Mouse (Mus musculus) neural tube, embryonic 15.5 days (tissue): ENCODE results near the gene Crhr1. TPM values are rescaled to one million over a fixed set of nuclear protein-coding genes. Genes with fewer than 3 reads are reported as not detected.
A peak's percentile ranks its signal among the peaks of the same experiment; 100 is the strongest.

ENCODE experiments used
- ATAC-seq: fragments of 200-750 bp; cut with Nextera tagmentation; 2 replicates; pipeline ENCODE4 v1.8.0; 2017; ENCODE audit warnings: mild to moderate bottlenecking, moderate TSS enrichment, moderate library complexity; ENCODE audit not compliant: low FRiP score
- H3K27ac ChIP-seq: fragments of 300-500 bp; sonication (generic); replicated peaks from 2 replicates; pipeline ENCODE4 v1.5.1; 2015; ENCODE audit warnings: mild to moderate bottlenecking, inconsistent platforms
- H3K27me3 ChIP-seq: fragments of 300-500 bp; sonication (generic); replicated peaks from 2 replicates; pipeline ENCODE4 v1.6.1; 2015; ENCODE audit warnings: inconsistent platforms
- H3K36me3 ChIP-seq: fragments of 300-500 bp; sonication (generic); 2 replicates; pipeline ENCODE4 v1.6.1; 2015; ENCODE audit warnings: inconsistent platforms
- H3K4me1 ChIP-seq: fragments of 300-500 bp; sonication (generic); 2 replicates; pipeline ENCODE4 v1.6.1; 2015; ENCODE audit warnings: inconsistent platforms
- H3K4me2 ChIP-seq: fragments of 300-500 bp; sonication (generic); 2 replicates; pipeline ENCODE4 v1.6.1; 2015; ENCODE audit warnings: inconsistent platforms, mild to moderate bottlenecking, moderate library complexity
- H3K4me3 ChIP-seq: fragments of 300-500 bp; sonication (generic); replicated peaks from 2 replicates; pipeline ENCODE4 v1.5.1; 2015; ENCODE audit warnings: mild to moderate bottlenecking, inconsistent platforms
- H3K9ac ChIP-seq: fragments of 300-500 bp; sonication (generic); replicated peaks from 2 replicates; pipeline ENCODE4 v1.6.1; 2015; ENCODE audit warnings: mild to moderate bottlenecking, inconsistent platforms
- H3K9me3 ChIP-seq: fragments of 300-500 bp; sonication (generic); replicated peaks from 2 replicates; pipeline ENCODE4 v1.6.1; 2016; ENCODE audit warnings: inconsistent platforms
- WGBS: fragments of 180-500 bp; shearing (Covaris S2); methylation state at CpG from one replicate; pipeline ENCODE4 v1.1.7; 2015; ENCODE audit warnings: mixed read lengths; 5-methylcytosine and 5-hydroxymethylcytosine counted together
- polyA plus RNA-seq: library from polyadenylated mRNA; unstranded; fragments of >200 nt; fragmentation: Nextera tagmentation; extraction: Ambion mirVana; gene quantifications from 2 replicates; pipeline ENCODE4 v1.2.1, GENCODE M21; 2015

The Crhr1 gene
- polyA plus RNA-seq, 1 experiment from 2014 or later = 6.6 TPM

DNA sequence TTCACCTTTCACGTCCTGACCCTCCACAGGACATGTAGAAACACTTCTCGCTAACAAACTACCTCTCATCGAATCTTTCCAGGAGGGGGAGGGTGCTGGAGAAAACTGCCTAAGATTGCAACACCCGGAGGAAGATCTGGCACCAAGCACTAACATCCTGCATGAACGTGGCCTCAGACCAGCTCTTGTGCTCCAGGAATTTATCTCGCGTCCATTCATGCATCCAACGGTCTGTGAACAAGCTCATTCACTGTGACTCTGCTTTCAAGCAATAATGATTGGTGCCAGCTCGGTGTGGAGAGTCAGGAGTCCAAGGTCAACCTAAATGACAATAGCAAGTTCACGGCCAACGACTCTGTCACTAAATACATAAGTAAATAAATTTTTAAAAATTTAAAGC is 20.8 kb upstream of the Crhr1 start:
- H3K9ac ChIP-seq = no peak overlapping the region
- no peak overlapping the region for H3K4me3 ChIP-seq
- H3K4me2 ChIP-seq = no peak overlapping the region
- H3K9me3 ChIP-seq = no peaks in the 10 kb centered on the region
- WGBS = 61% methylated on average over 11 of the region's 11 CpGs
- ATAC-seq = no peak
- peaks cover 7% of the 10 kb centered on the region; the same call in 1 of the 2 replicates for H3K4me1 ChIP-seq
- H3K27ac ChIP-seq = no peak overlapping the region
- H3K36me3 ChIP-seq = no peaks in the 10 kb centered on the region
- no peaks in the 10 kb centered on the region for H3K27me3 ChIP-seq

- Histone ChIP-seq H3K27me3 (no peaks in the 10 kb centered on the region), H3K4me2 (no peak overlapping the region), H3K9me3 (no peaks in the 10 kb centered on the region), H3K4me3 (no peak overlapping the region), H3K27ac (no peak overlapping the region), H3K4me1 (no peaks in the 10 kb centered on the region), H3K9ac (no peak overlapping the region), H3K36me3 (no peaks in the 10 kb centered on the region)
- WGBS = 63% methylated on average over 6 of the region's 6 CpGs
- no peak for ATAC-seq
Measured at GRCm38 (mm10) chr11:104113699-104114098, 19.0 kb upstream of the Crhr1 start.

GRCm38 (mm10) chr11:104114690-104115089 is 18.0 kb upstream of the Crhr1 start:
- Histone ChIP-seq H3K9me3 (no peaks in the 10 kb centered on the region), H3K4me1 (no peaks in the 10 kb centered on the region), H3K27me3 (no peaks in the 10 kb centered on the region), H3K4me3 (no peak overlapping the region), H3K27ac (no peak overlapping the region), H3K36me3 (no peaks in the 10 kb centered on the region), H3K9ac (no peak overlapping the region), H3K4me2 (no peak overlapping the region)
- 7% methylated on average over 7 of the region's 7 CpGs for WGBS
- ATAC-seq = peak; percentile 68; the same call in 1 of the 2 replicates

DNA sequence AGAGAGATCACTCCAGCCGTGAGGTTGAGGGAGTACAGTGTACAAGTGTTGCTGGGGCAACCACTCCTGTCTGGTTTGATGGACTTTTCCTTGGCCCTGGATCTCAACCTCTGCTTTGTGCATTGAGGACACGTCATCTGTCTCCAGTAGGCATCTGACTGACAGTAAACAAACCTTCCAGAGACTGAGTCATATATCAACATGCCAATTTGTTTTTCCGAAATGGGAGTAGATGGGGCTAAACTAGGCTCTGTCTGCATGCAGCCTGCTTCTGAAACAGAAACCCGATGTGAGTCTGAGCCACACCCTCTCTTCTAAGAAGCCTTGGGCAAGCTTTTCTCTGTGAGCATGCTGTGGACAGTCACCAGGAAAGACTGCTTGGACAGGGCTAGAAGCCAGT is 14.3 kb upstream of the Crhr1 start:
- no peak overlapping the region for H3K4me2 ChIP-seq
- H3K4me3 ChIP-seq = no peak overlapping the region
- H3K27ac ChIP-seq = no peak overlapping the region
- no peak overlapping the region for H3K9ac ChIP-seq
- no peaks in the 10 kb centered on the region for H3K27me3 ChIP-seq
- no peaks in the 10 kb centered on the region for H3K9me3 ChIP-seq
- WGBS = 76% methylated on average over 4 of the region's 4 CpGs
- no peak for ATAC-seq
- 0 out of 2 replicates have a peak, but pooled peaks cover 4% of the 10 kb centered on the region for H3K4me1 ChIP-seq
- no peaks in the 10 kb centered on the region for H3K36me3 ChIP-seq

DNA sequence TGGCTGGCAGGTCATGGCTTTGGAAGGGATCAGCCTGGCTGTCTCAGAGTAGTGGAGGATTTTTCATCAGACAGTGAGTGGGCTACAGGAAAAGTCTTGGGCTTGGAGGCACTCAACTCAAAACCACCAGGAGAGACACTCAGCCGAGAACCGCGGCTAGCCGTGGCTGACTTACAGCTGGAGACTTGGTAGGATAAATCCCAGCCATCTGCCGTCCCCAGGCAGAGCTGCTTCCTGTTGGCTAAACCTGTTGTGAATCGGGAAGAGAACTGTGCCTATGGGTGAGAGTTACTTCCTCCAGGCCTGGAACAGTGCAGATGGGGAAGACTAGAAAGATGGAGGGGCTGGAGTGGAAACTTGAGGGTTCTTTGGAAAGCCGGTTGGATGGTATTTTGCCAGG is 9.7 kb upstream of the Crhr1 start:
- no peak for ATAC-seq
- no peaks in the 10 kb centered on the region for H3K27me3 ChIP-seq
- no peak overlapping the region for H3K9ac ChIP-seq
- H3K36me3 ChIP-seq = no peaks in the 10 kb centered on the region
- H3K27ac ChIP-seq = no peak overlapping the region
- H3K9me3 ChIP-seq = no peaks in the 10 kb centered on the region
- WGBS = 72% methylated on average over 7 of the region's 7 CpGs
- no peak overlapping the region for H3K4me3 ChIP-seq
- no peak overlapping the region for H3K4me2 ChIP-seq
- H3K4me1 ChIP-seq = peaks cover 7% of the 10 kb centered on the region; the same call in 1 of the 2 replicates

- H3K4me2 ChIP-seq = no peak overlapping the region
- H3K36me3 ChIP-seq = no peaks in the 10 kb centered on the region
- peaks cover 7% of the 10 kb centered on the region; the same call in 1 of the 2 replicates for H3K4me1 ChIP-seq
- H3K27me3 ChIP-seq = no peaks in the 10 kb centered on the region
- no peaks in the 10 kb centered on the region for H3K9me3 ChIP-seq
- WGBS = 86% methylated on average over 10 of the region's 10 CpGs
- no peak overlapping the region for H3K4me3 ChIP-seq
- no peak overlapping the region for H3K27ac ChIP-seq
- H3K9ac ChIP-seq = no peak overlapping the region
- ATAC-seq = no peak
Measured at GRCm38 (mm10) chr11:104123479-104123878, 9.2 kb upstream of the Crhr1 start.

GRCm38 (mm10) chr11:104124582-104124981 is 8.1 kb upstream of the Crhr1 start:
- ATAC-seq = no peak
- H3K9ac ChIP-seq = no peak overlapping the region
- no peaks in the 10 kb centered on the region for H3K36me3 ChIP-seq
- H3K4me3 ChIP-seq = no peak overlapping the region
- H3K27ac ChIP-seq = no peak overlapping the region
- H3K4me2 ChIP-seq = no peak overlapping the region
- peaks cover 7% of the 10 kb centered on the region; the same call in 1 of the 2 replicates for H3K4me1 ChIP-seq
- H3K27me3 ChIP-seq = no peaks in the 10 kb centered on the region
- no peaks in the 10 kb centered on the region for H3K9me3 ChIP-seq
- WGBS = 70% methylated on average over 3 of the region's 3 CpGs

DNA sequence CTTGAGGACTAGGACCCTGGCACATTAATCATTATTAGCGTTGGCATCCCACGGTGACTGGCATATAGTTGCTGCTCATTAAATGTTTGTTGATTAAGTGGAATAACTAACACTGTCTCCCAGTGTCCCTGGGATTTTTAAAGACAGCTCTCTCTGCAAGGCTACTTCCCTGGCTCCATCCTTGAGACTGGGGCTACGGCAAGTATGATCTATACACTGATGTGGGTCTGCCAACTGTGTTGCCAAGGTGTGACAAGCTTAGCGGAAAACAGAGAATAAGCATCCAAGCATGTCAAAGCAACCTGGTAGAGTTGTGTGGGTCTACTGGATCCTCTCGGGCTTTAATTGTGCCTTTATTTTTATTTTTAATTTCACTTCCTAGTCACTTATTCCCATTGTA is 3.2 kb upstream of the Crhr1 start:
- Histone ChIP-seq H3K27ac (no peak overlapping the region), H3K9me3 (no peaks in the 10 kb centered on the region), H3K9ac (no peak overlapping the region), H3K27me3 (peaks cover 17% of the 10 kb centered on the region), H3K36me3 (no peaks in the 10 kb centered on the region), H3K4me3 (no peak overlapping the region), H3K4me2 (no peak overlapping the region), H3K4me1 (peaks cover 31% of the 10 kb centered on the region)
- no peak for ATAC-seq
- WGBS = 59% methylated on average over 5 of the region's 5 CpGs

DNA sequence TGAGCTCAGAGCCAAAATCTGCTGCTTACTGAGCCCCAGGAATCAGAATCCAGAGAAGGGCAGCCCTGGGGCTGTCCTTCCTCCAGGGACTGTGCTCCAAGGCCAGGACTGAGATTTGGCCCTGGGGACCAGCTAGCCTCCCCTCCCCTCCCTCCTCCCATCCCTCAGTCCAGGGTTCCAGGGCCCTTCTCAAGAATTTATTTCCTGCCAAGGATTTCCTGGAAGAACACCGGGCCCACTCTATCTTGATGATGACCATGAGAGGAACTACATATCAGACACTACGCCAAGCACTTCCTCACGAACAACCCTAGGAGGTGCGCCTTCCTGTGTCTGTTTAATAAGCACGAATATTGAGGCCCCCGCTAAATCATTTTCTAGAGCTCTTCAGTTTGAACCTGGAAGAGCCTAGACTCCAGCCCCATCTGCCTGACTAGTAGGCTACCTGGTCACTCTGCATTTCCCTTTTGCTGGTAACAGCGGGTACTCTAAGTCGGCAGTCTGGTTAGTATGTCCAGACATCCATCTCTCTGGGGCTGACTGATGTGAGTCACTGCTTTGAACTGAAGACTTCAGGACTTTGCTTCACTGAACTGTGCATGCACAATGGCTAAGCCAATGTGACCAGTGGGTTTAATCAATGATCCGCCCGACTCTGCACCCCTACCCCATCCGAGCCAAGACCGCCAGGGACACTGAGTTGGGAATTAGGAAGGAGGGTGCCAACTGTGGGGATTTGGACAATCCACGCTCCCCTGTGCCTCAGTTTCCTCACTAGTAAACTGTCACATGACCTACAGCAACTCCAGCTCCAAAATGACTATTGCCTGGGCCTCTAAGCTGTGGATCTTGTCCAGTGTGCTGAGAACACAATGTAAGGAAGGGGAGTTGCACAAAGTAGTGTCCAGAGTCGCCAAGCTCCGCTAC is 1.7 kb upstream of the Crhr1 start:
- ATAC-seq = no peak

GRCm38 (mm10) chr11:104131756-104132155 is 899 bp upstream of the Crhr1 start:
- Histone ChIP-seq H3K9ac (peak overlapping the region; percentile 82; the same call in 1 of the 2 replicates), H3K27me3 (peaks cover 40% of the 10 kb centered on the region), H3K36me3 (no peaks in the 10 kb centered on the region), H3K4me3 (peak overlapping the region; percentile 62), H3K27ac (no peak overlapping the region), H3K9me3 (no peaks in the 10 kb centered on the region), H3K4me2 (peak overlapping the region; percentile 96), H3K4me1 (peaks cover 38% of the 10 kb centered on the region)
- peak; percentile 69 for ATAC-seq
- WGBS = under 1% methylated on average over 21 of the region's 21 CpGs

More for the DNA sequence above, 1.7 kb upstream of the Crhr1 start:
- H3K9me3 ChIP-seq = no peaks in the 10 kb centered on the region
- H3K27ac ChIP-seq = no peak overlapping the region
- H3K4me3 ChIP-seq = no peak overlapping the region
- 71% methylated on average over 15 of the region's 15 CpGs for WGBS
- no peaks in the 10 kb centered on the region for H3K36me3 ChIP-seq
- H3K4me2 ChIP-seq = no peak overlapping the region
- H3K4me1 ChIP-seq = peaks cover 38% of the 10 kb centered on the region
- H3K9ac ChIP-seq = no peak overlapping the region
- H3K27me3 ChIP-seq = peaks cover 33% of the 10 kb centered on the region

- Histone ChIP-seq H3K9me3 (no peaks in the 10 kb centered on the region), H3K4me3 (peak overlapping the region; percentile 62), H3K27ac (peak overlapping the region; percentile 64; the same call in 1 of the 2 replicates), H3K4me1 (peaks cover 38% of the 10 kb centered on the region), H3K9ac (peak overlapping the region; percentile 82), H3K36me3 (no peaks in the 10 kb centered on the region), H3K27me3 (peaks cover 41% of the 10 kb centered on the region), H3K4me2 (peak overlapping the region; percentile 96)
- WGBS = under 1% methylated on average over 47 of the region's 47 CpGs
- ATAC-seq = no peak; the same call in 1 of the 2 replicates
Measured at GRCm38 (mm10) chr11:104133442-104133983, 858 bp downstream of the Crhr1 start.

GRCm38 (mm10) chr11:104138976-104139375 is 6.3 kb downstream of the Crhr1 start:
- Histone ChIP-seq H3K4me3 (no peak overlapping the region), H3K4me2 (no peak overlapping the region), H3K9ac (no peak overlapping the region), H3K27me3 (peaks cover 29% of the 10 kb centered on the region), H3K4me1 (peaks cover 14% of the 10 kb centered on the region), H3K36me3 (no peaks in the 10 kb centered on the region), H3K9me3 (no peaks in the 10 kb centered on the region), H3K27ac (no peak overlapping the region)
- WGBS = 52% methylated on average over 3 of the region's 3 CpGs
- ATAC-seq = no peak
